Comparison of ENCODE assay signal across 9 mouse cellular contexts in the genomic region with DNA sequence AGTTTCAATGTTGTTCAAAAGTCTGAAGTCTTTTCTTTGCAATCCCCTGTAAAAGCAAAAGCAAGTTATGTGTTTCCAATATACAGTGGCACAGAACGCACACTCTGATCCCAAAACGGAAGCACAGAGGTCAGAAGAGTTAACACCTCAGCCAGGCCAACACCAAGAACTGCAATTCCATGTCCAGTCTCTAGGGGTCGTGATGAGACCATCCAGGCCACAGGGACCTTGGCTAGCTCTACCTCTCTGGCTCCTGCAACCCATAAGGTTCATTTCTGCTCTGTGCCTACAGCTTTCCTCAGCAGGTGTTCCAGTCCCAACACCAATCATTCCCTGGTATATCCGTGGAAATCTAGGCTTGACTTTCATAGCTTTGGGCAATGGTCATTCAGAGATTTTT.
DNase-seq lines count a peak whose midpoint lies in the region; ATAC-seq and TF ChIP-seq lines count a peak whose summit lies in the region.
"Had no signal": no experiment of that assay in that cellular context is flagged by ENCODE, and none has a peak within 500 bp of the region (broad histone marks: within the 10 kb centered on the region; RNA-seq: fewer than 3 reads in every experiment).

No protein-coding gene starts in this region.

- 34% methylated on average over 4 of the region's 4 CpGs for WGBS in intestine, embryonic 14.5 days
- WGBS in intestine, embryonic 16.5 days = 36% methylated on average over 4 of the region's 4 CpGs
- 33% methylated on average over 4 of the region's 4 CpGs for WGBS in stomach, postnatal 0 days

- no peak overlapping the region for H3K9ac ChIP-seq in intestine, embryonic 14.5 days (ENCODE audit: low read length)
- no peak overlapping the region for H3K9ac ChIP-seq in intestine, embryonic 16.5 days (ENCODE audit: low read depth, low read length)
- no peak overlapping the region for H3K9ac ChIP-seq in stomach, postnatal 0 days (ENCODE audit: low read length)
- H3K9ac ChIP-seq: limb, embryonic 12.5 days had no signal

- TF ChIP-seq CTCF in E14TG2a.4 (conservative IDR thresholded peaks at IDR 0.05; ENCODE audit: low read length) = peak; percentile 92
- peak; percentile 75 for TF ChIP-seq CTCF in stomach, postnatal 0 days (IDR thresholded peaks at IDR 0.05; ENCODE audit: low read depth)

- H3K27ac ChIP-seq in intestine, embryonic 14.5 days (ENCODE audit: low read depth) = no peak overlapping the region
- no peak overlapping the region for H3K27ac ChIP-seq in intestine, embryonic 16.5 days (ENCODE audit: low read length)
- no peak overlapping the region for H3K27ac ChIP-seq in stomach, postnatal 0 days (replicated peaks)
- H3K27ac ChIP-seq: limb, embryonic 12.5 days had no signal

- DNase-seq in intestine, embryonic 14.5 days (ENCODE audit: low spot score) = peak; percentile 56
- DNase-seq in adrenal gland, postnatal 14 days = peak; percentile 73
- peak; percentile 20 for DNase-seq in embryo, embryonic 11.5 days (ENCODE audit: low read depth, low spot score)
- DNase-seq in layer of hippocampus, postnatal 10 days (ENCODE audit: low spot score in 2 of 2) = peak; percentile 47 to 48
- peak; percentile 36 for DNase-seq in stomach, postnatal 0 days (ENCODE audit: low spot score)
- DNase-seq in spleen, postnatal 10 days (ENCODE audit: low spot score in 2 of 2) = no peak

- H3K27me3 ChIP-seq in intestine, embryonic 14.5 days (replicated peaks; ENCODE audit: control insufficient read depth, insufficient read depth, low read length) = no peaks in the 10 kb centered on the region
- H3K27me3 ChIP-seq in intestine, embryonic 16.5 days (replicated peaks; ENCODE audit: control insufficient read depth, insufficient read depth, low read length) = no peaks in the 10 kb centered on the region
- peaks cover 31% of the 10 kb centered on the region for H3K27me3 ChIP-seq in E14TG2a.4 (ENCODE audit: insufficient read depth, low read length)
- H3K27me3 ChIP-seq in stomach, postnatal 0 days (ENCODE audit: control insufficient read depth, insufficient read depth, low read length) = no peaks in the 10 kb centered on the region

- H3K36me3 ChIP-seq in intestine, embryonic 14.5 days (ENCODE audit: control insufficient read depth, insufficient read depth, low read length) = no peaks in the 10 kb centered on the region
- H3K36me3 ChIP-seq in intestine, embryonic 16.5 days (ENCODE audit: control insufficient read depth, insufficient read depth, low read length) = no peaks in the 10 kb centered on the region
- no peaks in the 10 kb centered on the region for H3K36me3 ChIP-seq in E14TG2a.4 (ENCODE audit: insufficient read depth, low read length)
- no peaks in the 10 kb centered on the region for H3K36me3 ChIP-seq in stomach, postnatal 0 days (ENCODE audit: control insufficient read depth, insufficient read depth, low read length)
- H3K36me3 ChIP-seq: limb, embryonic 12.5 days had no signal

- H3K4me3 ChIP-seq in intestine, embryonic 14.5 days (ENCODE audit: low read depth, low read length) = no peak overlapping the region
- H3K4me3 ChIP-seq in intestine, embryonic 16.5 days (ENCODE audit: low read length) = no peak overlapping the region
- no peak overlapping the region for H3K4me3 ChIP-seq in E14TG2a.4 (replicated peaks; ENCODE audit: low read length)
- H3K4me3 ChIP-seq in stomach, postnatal 0 days (ENCODE audit: low read depth, low read length) = no peak overlapping the region
- H3K4me3 ChIP-seq: limb, embryonic 12.5 days had no signal

- H3K9me3 ChIP-seq in intestine, embryonic 14.5 days (ENCODE audit: control insufficient read depth, low read length) = no peaks in the 10 kb centered on the region
- H3K9me3 ChIP-seq in intestine, embryonic 16.5 days (ENCODE audit: control insufficient read depth, low read length) = no peaks in the 10 kb centered on the region
- no peaks in the 10 kb centered on the region for H3K9me3 ChIP-seq in E14TG2a.4 (ENCODE audit: low read length)
- no peaks in the 10 kb centered on the region for H3K9me3 ChIP-seq in stomach, postnatal 0 days (ENCODE audit: control insufficient read depth, low read length)
- H3K9me3 ChIP-seq: limb, embryonic 12.5 days had no signal

- no peak overlapping the region for H3K4me2 ChIP-seq in intestine, embryonic 14.5 days (ENCODE audit: low read length)
- no peak overlapping the region for H3K4me2 ChIP-seq in intestine, embryonic 16.5 days (ENCODE audit: low read depth, low read length)
- no peak overlapping the region for H3K4me2 ChIP-seq in stomach, postnatal 0 days (replicated peaks; ENCODE audit: low read depth)
- H3K4me2 ChIP-seq: limb, embryonic 12.5 days had no signal

- no peak for ATAC-seq in intestine, embryonic 14.5 days (replicated peaks; ENCODE audit: low FRiP score, low TSS enrichment, low read depth)
- ATAC-seq in intestine, embryonic 16.5 days = no peak
- no peak for ATAC-seq in stomach, postnatal 0 days (ENCODE audit: low FRiP score, low TSS enrichment)

- no peak for TF ChIP-seq EP300 in stomach, postnatal 0 days (optimal IDR thresholded peaks at IDR 0.05)

- H3K4me1 ChIP-seq in intestine, embryonic 14.5 days (replicated peaks; ENCODE audit: control insufficient read depth, insufficient read depth, low read length) = peaks cover 10% of the 10 kb centered on the region; the same call in 1 of the 2 replicates
- H3K4me1 ChIP-seq in intestine, embryonic 16.5 days (ENCODE audit: control insufficient read depth, insufficient read depth, low read length) = no peaks in the 10 kb centered on the region
- peaks cover 26% of the 10 kb centered on the region for H3K4me1 ChIP-seq in E14TG2a.4 (replicated peaks; ENCODE audit: low read depth, low read length)
- no peaks in the 10 kb centered on the region for H3K4me1 ChIP-seq in stomach, postnatal 0 days (replicated peaks; ENCODE audit: control insufficient read depth, insufficient read depth)

Comparison
In these comparisons a context has a peak if more than half of its experiments do, and no peak if none do; other contexts are left out.
1. DNase-seq: peak in intestine, embryonic 14.5 days (single experiment), adrenal gland, postnatal 14 days (single experiment), embryo, embryonic 11.5 days (single experiment), layer of hippocampus, postnatal 10 days (2 of 2) and stomach, postnatal 0 days (single experiment); none in spleen, postnatal 10 days (0 of 2).